Mouse (Mus musculus): ENCODE data around the gene Timm50.
A peak's percentile ranks its signal among the peaks of the same experiment; 100 is the strongest.

DNA sequence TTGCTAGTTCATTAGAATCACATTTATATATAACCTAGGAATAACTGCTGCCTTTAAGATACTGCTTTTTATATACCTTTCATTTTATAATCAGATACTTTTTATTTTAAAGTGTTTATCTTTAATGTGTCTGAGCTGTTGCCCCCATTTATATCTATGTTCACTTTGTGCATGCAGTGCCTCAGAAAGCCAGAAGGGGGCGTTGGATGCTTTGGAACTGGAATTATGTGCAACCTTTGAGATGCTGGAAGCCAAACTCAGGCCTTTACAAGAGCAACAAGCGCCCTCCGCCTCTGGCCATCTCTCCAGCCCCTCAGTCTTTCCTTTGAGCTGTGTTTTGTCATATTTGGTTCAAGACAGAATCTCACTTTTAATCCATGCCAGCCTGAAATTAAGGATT lies 40.1 kb downstream of the Timm50 start:
- TF ChIP-seq MAZ (IDR thresholded peaks at IDR 0.05; ENCODE audit: low read depth, low read length) (no peak), POLR2A (IDR thresholded peaks at IDR 0.05; ENCODE audit: low read depth, low read length) (no peak), BHLHE40 (IDR thresholded peaks at IDR 0.05; ENCODE audit: low read depth, low read length) (no peak), POLR2AphosphoS2 (IDR thresholded peaks at IDR 0.05; ENCODE audit: low read depth, low read length) (no peak), CTCF (conservative IDR thresholded peaks at IDR 0.05 in 1 of 2, IDR thresholded peaks at IDR 0.05 in 1 of 2; ENCODE audit: low read depth in 2 of 2, low read length in 2 of 2) (peak; percentile 13 to 33; a peak in 1 of 4 replicates), MAX (IDR thresholded peaks at IDR 0.05; ENCODE audit: low read length) (no peak), MXI1 (IDR thresholded peaks at IDR 0.05; ENCODE audit: low read depth, low read length) (no peak), UBTF (IDR thresholded peaks at IDR 0.05; ENCODE audit: low read depth, low read length) (no peak), USF1 (IDR thresholded peaks at IDR 0.05; ENCODE audit: low read depth, low read length) (no peak)

Measured in CH12.LX (cell line).